Mouse (Mus musculus): ENCODE measurements around the gene Tmem51. TPM values are rescaled to one million over a fixed set of nuclear protein-coding genes. Genes with fewer than 3 reads are reported as not detected.

Gene Tmem51
- polyA plus RNA-seq, 1 experiment from 2014 or later = 18.6 TPM

- Histone ChIP-seq H3K4me2 (ENCODE audit: low read depth, low read length) (no peak overlapping the region), H3K27ac (ENCODE audit: low read length) (no peak overlapping the region), H3K4me3 (ENCODE audit: low read depth, low read length) (no peak overlapping the region), H3K9ac (ENCODE audit: low read depth, low read length) (no peak overlapping the region), H3K4me1 (ENCODE audit: control insufficient read depth, low read depth, low read length) (peaks cover 8% of the 10 kb centered on the region), H3K27me3 (ENCODE audit: control insufficient read depth, insufficient read depth, low read depth, low read length) (peaks cover 3% of the 10 kb centered on the region), H3K36me3 (ENCODE audit: control insufficient read depth, insufficient read depth) (no peaks in the 10 kb centered on the region), H3K9me3 (replicated peaks; ENCODE audit: control insufficient read depth, low read length) (no peaks in the 10 kb centered on the region)
- ATAC-seq (ENCODE audit: low read depth) = 0 out of 2 replicates have a peak, but pooled peaks have one; percentile 9
- WGBS (ENCODE audit: insufficient replicate concordance) = 66% methylated on average over 2 of the region's 2 CpGs
These were observed 59.6 kb downstream of the Tmem51 start for GRCm38 (mm10) chr4:142024536-142024935.

- WGBS (ENCODE audit: insufficient replicate concordance) = 53% methylated on average over 4 of the region's 4 CpGs
- ATAC-seq (ENCODE audit: low read depth) = no peak
- H3K9me3 ChIP-seq (replicated peaks; ENCODE audit: control insufficient read depth, low read length) = no peaks in the 10 kb centered on the region
- H3K4me3 ChIP-seq (ENCODE audit: low read depth, low read length) = no peak overlapping the region
- no peaks in the 10 kb centered on the region for H3K36me3 ChIP-seq (ENCODE audit: control insufficient read depth, insufficient read depth)
- H3K4me2 ChIP-seq (ENCODE audit: low read depth, low read length) = no peak overlapping the region
- peaks cover 7% of the 10 kb centered on the region for H3K4me1 ChIP-seq (ENCODE audit: control insufficient read depth, low read depth, low read length)
- H3K9ac ChIP-seq (ENCODE audit: low read depth, low read length) = no peak overlapping the region
- peaks cover 3% of the 10 kb centered on the region; the same call in 1 of the 2 replicates for H3K27me3 ChIP-seq (ENCODE audit: control insufficient read depth, insufficient read depth, low read depth, low read length)
- H3K27ac ChIP-seq (ENCODE audit: low read length) = no peak overlapping the region
These were observed 60.9 kb downstream of the Tmem51 start for GRCm38 (mm10) chr4:142023166-142023565.

- no peaks in the 10 kb centered on the region for H3K9me3 ChIP-seq (replicated peaks; ENCODE audit: control insufficient read depth, low read length)
- peak overlapping the region; percentile 53 for H3K9ac ChIP-seq (ENCODE audit: low read depth, low read length)
- peak overlapping the region; percentile 41 for H3K4me2 ChIP-seq (ENCODE audit: low read depth, low read length)
- ATAC-seq (ENCODE audit: low read depth) = peak; percentile 90
- peaks cover 41% of the 10 kb centered on the region for H3K4me1 ChIP-seq (ENCODE audit: control insufficient read depth, low read depth, low read length)
- H3K36me3 ChIP-seq (ENCODE audit: control insufficient read depth, insufficient read depth) = no peaks in the 10 kb centered on the region
- peak overlapping the region; percentile 61 for H3K4me3 ChIP-seq (ENCODE audit: low read depth, low read length)
- 13% methylated on average over 15 of the region's 15 CpGs for WGBS (ENCODE audit: insufficient replicate concordance)
- peak overlapping the region; percentile 66 for H3K27ac ChIP-seq (ENCODE audit: low read length)
- peaks cover 35% of the 10 kb centered on the region for H3K27me3 ChIP-seq (ENCODE audit: control insufficient read depth, insufficient read depth, low read depth, low read length)
These were observed 66.4 kb downstream of the Tmem51 start for GRCm38 (mm10) chr4:142017686-142018085.

GRCm38 (mm10) chr4:142014659-142015608 is 69.2 kb downstream of the Tmem51 start, which contains the start of gene Fhad1:
Fhad1 (minus strand) TSS chr4:142015082.
- H3K4me3 ChIP-seq (ENCODE audit: low read depth, low read length) = peak within 1 kb of the TSS; percentile 51
- H3K4me2 ChIP-seq (ENCODE audit: low read depth, low read length) = peak within 1 kb of the TSS; percentile 69
- 2% methylated on average over 44 of the region's 46 CpGs for WGBS (ENCODE audit: insufficient replicate concordance)
- H3K27me3 ChIP-seq (ENCODE audit: control insufficient read depth, insufficient read depth, low read depth, low read length) = peaks cover 37% of the 10 kb centered on the region
- peaks cover 37% of the 10 kb centered on the region for H3K4me1 ChIP-seq (ENCODE audit: control insufficient read depth, low read depth, low read length)
- peak within 1 kb of the TSS; percentile 43; the same call in 1 of the 2 replicates for H3K9ac ChIP-seq (ENCODE audit: low read depth, low read length)
- H3K9me3 ChIP-seq (replicated peaks; ENCODE audit: control insufficient read depth, low read length) = no peaks in the 10 kb centered on the region
- H3K36me3 ChIP-seq (ENCODE audit: control insufficient read depth, insufficient read depth) = no peaks in the 10 kb centered on the region
- ATAC-seq (ENCODE audit: low read depth) = peak; percentile 66
- H3K27ac ChIP-seq (ENCODE audit: low read length) = no peak within 1 kb of the TSS

GRCm38 (mm10) chr4:142011236-142011635 is 72.9 kb downstream of the Tmem51 start:
- peaks cover 29% of the 10 kb centered on the region for H3K27me3 ChIP-seq (ENCODE audit: control insufficient read depth, insufficient read depth, low read depth, low read length)
- no peak overlapping the region for H3K27ac ChIP-seq (ENCODE audit: low read length)
- 72% methylated on average over 13 of the region's 13 CpGs for WGBS (ENCODE audit: insufficient replicate concordance)
- no peak overlapping the region for H3K9ac ChIP-seq (ENCODE audit: low read depth, low read length)
- ATAC-seq (ENCODE audit: low read depth) = no peak
- no peak overlapping the region for H3K4me2 ChIP-seq (ENCODE audit: low read depth, low read length)
- H3K4me1 ChIP-seq (ENCODE audit: control insufficient read depth, low read depth, low read length) = peaks cover 16% of the 10 kb centered on the region
- H3K4me3 ChIP-seq (ENCODE audit: low read depth, low read length) = no peak overlapping the region
- no peaks in the 10 kb centered on the region for H3K9me3 ChIP-seq (replicated peaks; ENCODE audit: control insufficient read depth, low read length)
- H3K36me3 ChIP-seq (ENCODE audit: control insufficient read depth, insufficient read depth) = no peaks in the 10 kb centered on the region

GRCm38 (mm10) chr4:142010441-142010840 is 73.7 kb downstream of the Tmem51 start:
- Histone ChIP-seq H3K27ac (ENCODE audit: low read length) (no peak overlapping the region), H3K4me3 (ENCODE audit: low read depth, low read length) (no peak overlapping the region), H3K4me1 (ENCODE audit: control insufficient read depth, low read depth, low read length) (peaks cover 9% of the 10 kb centered on the region), H3K36me3 (ENCODE audit: control insufficient read depth, insufficient read depth) (no peaks in the 10 kb centered on the region), H3K9ac (ENCODE audit: low read depth, low read length) (no peak overlapping the region), H3K4me2 (ENCODE audit: low read depth, low read length) (no peak overlapping the region), H3K27me3 (ENCODE audit: control insufficient read depth, insufficient read depth, low read depth, low read length) (peaks cover 21% of the 10 kb centered on the region), H3K9me3 (replicated peaks; ENCODE audit: control insufficient read depth, low read length) (no peaks in the 10 kb centered on the region)
- 32% methylated on average over 7 of the region's 7 CpGs for WGBS (ENCODE audit: insufficient replicate concordance)
- ATAC-seq (ENCODE audit: low read depth) = no peak

- Histone ChIP-seq H3K9ac (ENCODE audit: low read depth, low read length) (no peak overlapping the region), H3K4me2 (ENCODE audit: low read depth, low read length) (no peak overlapping the region), H3K27ac (ENCODE audit: low read length) (no peak overlapping the region), H3K27me3 (ENCODE audit: control insufficient read depth, insufficient read depth, low read depth, low read length) (peaks cover 2% of the 10 kb centered on the region; the same call in 1 of the 2 replicates), H3K36me3 (ENCODE audit: control insufficient read depth, insufficient read depth) (no peaks in the 10 kb centered on the region), H3K9me3 (replicated peaks; ENCODE audit: control insufficient read depth, low read length) (no peaks in the 10 kb centered on the region), H3K4me3 (ENCODE audit: low read depth, low read length) (no peak overlapping the region), H3K4me1 (ENCODE audit: control insufficient read depth, low read depth, low read length) (no peaks in the 10 kb centered on the region; the same call in 1 of the 2 replicates)
- no peak; the same call in 1 of the 2 replicates for ATAC-seq (ENCODE audit: low read depth)
- WGBS (ENCODE audit: insufficient replicate concordance) = 60% methylated on average over 11 of the region's 11 CpGs
These were observed 75.9 kb downstream of the Tmem51 start for GRCm38 (mm10) chr4:142008206-142008605.

GRCm38 (mm10) chr4:142000581-142000980 is 83.5 kb downstream of the Tmem51 start:
- Histone ChIP-seq H3K4me2 (ENCODE audit: low read depth, low read length) (no peak overlapping the region), H3K4me3 (ENCODE audit: low read depth, low read length) (no peak overlapping the region), H3K36me3 (ENCODE audit: control insufficient read depth, insufficient read depth) (no peaks in the 10 kb centered on the region), H3K27me3 (ENCODE audit: control insufficient read depth, insufficient read depth, low read depth, low read length) (no peaks in the 10 kb centered on the region), H3K9ac (ENCODE audit: low read depth, low read length) (no peak overlapping the region), H3K4me1 (ENCODE audit: control insufficient read depth, low read depth, low read length) (peaks cover 4% of the 10 kb centered on the region), H3K9me3 (replicated peaks; ENCODE audit: control insufficient read depth, low read length) (no peaks in the 10 kb centered on the region), H3K27ac (ENCODE audit: low read length) (no peak overlapping the region)
- 55% methylated on average over 9 of the region's 9 CpGs for WGBS (ENCODE audit: insufficient replicate concordance)
- 0 out of 2 replicates have a peak, but pooled peaks have one; percentile 14 for ATAC-seq (ENCODE audit: low read depth)
